Mouse (Mus musculus) liver, postnatal 0 days (tissue): ENCODE measurements around the gene Oaz2. TPM values are rescaled to one million over a fixed set of nuclear protein-coding genes. Genes with fewer than 3 reads are reported as not detected.
"Not testable (repeated sequence)": the region's sequence is repeated elsewhere in the genome, so short reads cannot be mapped to it uniquely, and the experiment has no call there.

Experiments
- ATAC-seq: fragments of 200-750 bp; cut with Nextera tagmentation; 2 replicates; pipeline ENCODE4 v1.8.0; 2017; ENCODE audit warnings: mild to moderate bottlenecking, moderate library complexity
- DNase-seq: peaks from one replicate; pipeline ENCODE4 v3.0.0-alpha.2; 2016
- H3K27ac ChIP-seq: fragments of 300-500 bp; sonication (generic); 2 replicates; pipeline ENCODE4 v1.5.1; 2014; ENCODE audit warnings: antibody characterized with exemption, moderate library complexity, mild to moderate bottlenecking, low read depth
- H3K27me3 ChIP-seq: fragments of 300-500 bp; sonication (generic); 2 replicates; pipeline ENCODE4 v1.6.1; 2014; ENCODE audit warnings: low read length, control low read depth, mixed read lengths; ENCODE audit not compliant: insufficient read depth
- H3K36me3 ChIP-seq: fragments of 300-500 bp; sonication (generic); replicated peaks from 2 replicates; pipeline ENCODE4 v1.6.1; 2014; ENCODE audit warnings: mild to moderate bottlenecking, control low read depth, low read length, moderate library complexity, mixed read lengths; ENCODE audit not compliant: insufficient read depth
- H3K4me1 ChIP-seq: fragments of 300-500 bp; sonication (generic); 2 replicates; pipeline ENCODE4 v1.6.1; 2014; ENCODE audit warnings: antibody characterized with exemption, mild to moderate bottlenecking, control low read depth; ENCODE audit not compliant: insufficient read depth
- H3K4me2 ChIP-seq: fragments of 300-500 bp; sonication (generic); 2 replicates; pipeline ENCODE4 v1.6.1; 2014; ENCODE audit warnings: low read depth, mild to moderate bottlenecking, low read length, moderate library complexity, mixed read lengths
- H3K4me3 ChIP-seq: fragments of 300-500 bp; sonication (generic); 2 replicates; pipeline ENCODE4 v1.5.1; 2014; ENCODE audit warnings: low read depth, low read length
- H3K9ac ChIP-seq: fragments of 300-500 bp; sonication (generic); replicated peaks from 2 replicates; pipeline ENCODE4 v1.6.1; 2014; ENCODE audit warnings: mild to moderate bottlenecking, moderate library complexity
- H3K9me3 ChIP-seq: fragments of 300-500 bp; sonication (generic); 2 replicates; pipeline ENCODE4 v1.6.1; 2016; ENCODE audit warnings: mild to moderate bottlenecking, control low read depth, low read length, mixed read lengths
- CTCF ChIP-seq: sonication (generic); IDR thresholded peaks from 2 replicates; pipeline ENCODE4 v1.5.1; 2016; ENCODE audit warnings: antibody characterized with exemption, low read depth
- EP300 ChIP-seq: IDR thresholded peaks from 2 replicates; pipeline ENCODE4 v1.6.1; 2016; ENCODE audit warnings: antibody characterized with exemption, low read depth, mild to moderate bottlenecking
- WGBS: fragments of 180-500 bp; shearing (Covaris S2); extraction: QIAGEN DNeasy Blood & Tissue Kit; methylation state at CpG from one replicate; pipeline ENCODE4 v1.1.7; 2014; ENCODE audit not compliant: insufficient replicate concordance; 5-methylcytosine and 5-hydroxymethylcytosine counted together
- polyA plus RNA-seq: library from polyadenylated mRNA; unstranded; fragments of >200 nt; fragmentation: Nextera tagmentation; extraction: Ambion mirVana; gene quantifications from 2 replicates; pipeline ENCODE4 v1.2.1, GENCODE M21; 2015

Gene Oaz2
- polyA plus RNA-seq, 1 experiment from 2014 or later: 50.9 TPM

- ATAC-seq (no peak), DNase-seq (no peak)
- Histone ChIP-seq H3K4me3 (no peak overlapping the region), H3K27me3 (no peaks in the 10 kb centered on the region), H3K4me1 (peaks cover 3% of the 10 kb centered on the region), H3K4me2 (no peak overlapping the region), H3K9ac (no peak overlapping the region), H3K9me3 (no peaks in the 10 kb centered on the region), H3K36me3 (no peaks in the 10 kb centered on the region), H3K27ac (no peak overlapping the region)
- TF ChIP-seq EP300 (no peak), CTCF (no peak)
- WGBS: 42% methylated on average over 3 of the region's 3 CpGs
These were observed 21.8 kb upstream of the Oaz2 start for GRCm38 (mm10) chr9:65645984-65646383.

GRCm38 (mm10) chr9:65646782-65647181 is 21.0 kb upstream of the Oaz2 start:
- no peak overlapping the region for H3K4me3 ChIP-seq
- H3K4me1 ChIP-seq: peaks cover 1% of the 10 kb centered on the region
- H3K27ac ChIP-seq: no peak overlapping the region
- no peak overlapping the region for H3K4me2 ChIP-seq
- 81% methylated on average over 2 of the region's 2 CpGs for WGBS
- TF ChIP-seq CTCF (no peak), EP300 (no peak)
- no peak overlapping the region for H3K9ac ChIP-seq
- DNase-seq (no peak), ATAC-seq (no peak)
- no peaks in the 10 kb centered on the region for H3K36me3 ChIP-seq
- H3K27me3 ChIP-seq: no peaks in the 10 kb centered on the region
- H3K9me3 ChIP-seq: no peaks in the 10 kb centered on the region

- Histone ChIP-seq H3K4me3 (no peak overlapping the region), H3K4me1 (no peaks in the 10 kb centered on the region; the same call in 1 of the 2 replicates), H3K4me2 (no peak overlapping the region), H3K9ac (no peak overlapping the region), H3K9me3 (no peaks in the 10 kb centered on the region), H3K36me3 (no peaks in the 10 kb centered on the region), H3K27ac (no peak overlapping the region), H3K27me3 (no peaks in the 10 kb centered on the region)
- no peak for TF ChIP-seq EP300
- no peak for TF ChIP-seq CTCF
- WGBS: 87% methylated on average over 13 of the region's 13 CpGs
- no peak for DNase-seq
- ATAC-seq: no peak
These were observed 19.1 kb upstream of the Oaz2 start for GRCm38 (mm10) chr9:65648730-65649129.

GRCm38 (mm10) chr9:65649997-65650396 is 17.8 kb upstream of the Oaz2 start:
- H3K9ac ChIP-seq: no peak overlapping the region
- H3K9me3 ChIP-seq: no peaks in the 10 kb centered on the region
- ATAC-seq (no peak), DNase-seq (no peak)
- no peak overlapping the region for H3K4me2 ChIP-seq
- no peaks in the 10 kb centered on the region; the same call in 1 of the 2 replicates for H3K4me1 ChIP-seq
- no peaks in the 10 kb centered on the region for H3K36me3 ChIP-seq
- WGBS: 20% methylated on average over 1 of the region's 1 CpGs
- no peak overlapping the region for H3K27ac ChIP-seq
- no peaks in the 10 kb centered on the region for H3K27me3 ChIP-seq
- H3K4me3 ChIP-seq: no peak overlapping the region
- TF ChIP-seq EP300: no peak
- no peak for TF ChIP-seq CTCF

GRCm38 (mm10) chr9:65651957-65652356 is 15.8 kb upstream of the Oaz2 start:
- not testable (repeated sequence) for ATAC-seq, H3K4me3 ChIP-seq, H3K27ac ChIP-seq, H3K9me3 ChIP-seq, H3K4me1 ChIP-seq, H3K27me3 ChIP-seq, H3K9ac ChIP-seq, DNase-seq, H3K4me2 ChIP-seq, H3K36me3 ChIP-seq
- WGBS: 83% methylated on average over 1 of the region's 1 CpGs
- peak; percentile 39 for TF ChIP-seq CTCF

- Histone ChIP-seq H3K27ac (no peak overlapping the region), H3K27me3 (no peaks in the 10 kb centered on the region), H3K36me3 (no peaks in the 10 kb centered on the region), H3K9ac (no peak overlapping the region), H3K4me2 (no peak overlapping the region), H3K9me3 (no peaks in the 10 kb centered on the region), H3K4me1 (no peaks in the 10 kb centered on the region; the same call in 1 of the 2 replicates), H3K4me3 (no peak overlapping the region)
- 72% methylated on average over 4 of the region's 4 CpGs for WGBS
- DNase-seq: no peak
- TF ChIP-seq CTCF (no peak), EP300 (no peak)
- no peak for ATAC-seq
These were observed 14.1 kb upstream of the Oaz2 start for GRCm38 (mm10) chr9:65653741-65654140.

GRCm38 (mm10) chr9:65654700-65655237 is 13.0 kb upstream of the Oaz2 start:
- H3K4me2 ChIP-seq: no peak overlapping the region

More at GRCm38 (mm10) chr9:65654700-65655237, 13.0 kb upstream of the Oaz2 start:
- Histone ChIP-seq H3K36me3 (no peaks in the 10 kb centered on the region), H3K9ac (no peak overlapping the region), H3K27ac (no peak overlapping the region), H3K27me3 (no peaks in the 10 kb centered on the region), H3K4me3 (no peak overlapping the region), H3K9me3 (no peaks in the 10 kb centered on the region), H3K4me1 (no peaks in the 10 kb centered on the region; the same call in 1 of the 2 replicates)
- no peak for TF ChIP-seq CTCF
- TF ChIP-seq EP300: no peak
- no peak for DNase-seq
- WGBS: 74% methylated on average over 3 of the region's 3 CpGs
- no peak for ATAC-seq
